Mouse (Mus musculus) yolk sac, embryonic 10.5 days (tissue): ENCODE measurements at regions not wholly inside any gene's neighbourhood (a gene's known extent, or its start where the extent isn't known, plus 50 kb on each side); places are given as distances from the start of the nearest gene placed in this dataset.
"Not testable (repeated sequence)": the region's sequence is repeated elsewhere in the genome, so short reads cannot be mapped to it uniquely, and the experiment has no call there.

Experiments
- DNase-seq: peaks from one replicate; pipeline ENCODE4 v3.0.0-alpha.2; 2017; ENCODE audit warnings: low spot score

- DNase-seq, result no peak
These were observed 351.5 kb downstream of the Fut8 start for GRCm38 (mm10) chr12:77589416-77589815.

- DNase-seq, result no peak
These were observed 356.2 kb downstream of the Fut8 start for GRCm38 (mm10) chr12:77594092-77594491.

GRCm38 (mm10) chr12:77594657-77595056 lies 356.7 kb downstream of the Fut8 start:
- DNase-seq, result no peak

GRCm38 (mm10) chr12:77595821-77596220 lies 357.9 kb downstream of the Fut8 start:
- DNase-seq, result no peak

GRCm38 (mm10) chr12:77596676-77597075 lies 358.8 kb downstream of the Fut8 start:
- no peak for DNase-seq

GRCm38 (mm10) chr12:77597627-77598333 lies 359.9 kb downstream of the Fut8 start:
- peak; percentile 52 for DNase-seq

GRCm38 (mm10) chr12:77598334-77598715 lies 360.4 kb downstream of the Fut8 start:
- DNase-seq, result no peak

GRCm38 (mm10) chr12:77599391-77599790 lies 361.5 kb downstream of the Fut8 start:
- DNase-seq, result no peak

GRCm38 (mm10) chr12:77603832-77604501 lies 366.0 kb downstream of the Fut8 start:
- no peak for DNase-seq

GRCm38 (mm10) chr12:77617552-77617951 lies 379.6 kb downstream of the Fut8 start:
- no peak for DNase-seq

GRCm38 (mm10) chr12:77622243-77622642 lies 384.3 kb downstream of the Fut8 start:
- no peak for DNase-seq

GRCm38 (mm10) chr12:77624323-77624722 lies 386.4 kb downstream of the Fut8 start:
- DNase-seq, result not testable (repeated sequence)

- no peak for DNase-seq
These were observed 390.5 kb downstream of the Fut8 start for GRCm38 (mm10) chr12:77628358-77628850.

- DNase-seq, result no peak
These were observed 396.2 kb downstream of the Fut8 start for GRCm38 (mm10) chr12:77633981-77634650.

GRCm38 (mm10) chr12:77638266-77638665 lies 400.3 kb downstream of the Fut8 start:
- no peak for DNase-seq

GRCm38 (mm10) chr12:77642336-77642735 lies 404.4 kb downstream of the Fut8 start:
- DNase-seq, result no peak

GRCm38 (mm10) chr12:77647841-77648240 lies 409.9 kb downstream of the Fut8 start:
- no peak for DNase-seq

GRCm38 (mm10) chr12:77654282-77654681 lies 416.4 kb downstream of the Fut8 start:
- no peak for DNase-seq

- DNase-seq, result no peak
These were observed 419.1 kb downstream of the Fut8 start for GRCm38 (mm10) chr12:77657060-77657459.

GRCm38 (mm10) chr12:77657878-77658277 lies 420.0 kb downstream of the Fut8 start:
- no peak for DNase-seq

- no peak for DNase-seq
These were observed 425.3 kb downstream of the Fut8 start for GRCm38 (mm10) chr12:77663180-77663579.

- no peak for DNase-seq
These were observed 425.9 kb downstream of the Fut8 start for GRCm38 (mm10) chr12:77663665-77664374.
